Mouse (Mus musculus) urinary bladder, postnatal 10 days (tissue): Measurements from ENCODE around the gene Cdca3.
"Not testable (repeated sequence)": the region's sequence is repeated elsewhere in the genome, so short reads cannot be mapped to it uniquely, and the experiment has no call there.

Experiments
- DNase-seq: peaks from one replicate; pipeline ENCODE4 v3.0.0; 2022; ENCODE audit warnings: low spot score

Cdca3 gene

DNA sequence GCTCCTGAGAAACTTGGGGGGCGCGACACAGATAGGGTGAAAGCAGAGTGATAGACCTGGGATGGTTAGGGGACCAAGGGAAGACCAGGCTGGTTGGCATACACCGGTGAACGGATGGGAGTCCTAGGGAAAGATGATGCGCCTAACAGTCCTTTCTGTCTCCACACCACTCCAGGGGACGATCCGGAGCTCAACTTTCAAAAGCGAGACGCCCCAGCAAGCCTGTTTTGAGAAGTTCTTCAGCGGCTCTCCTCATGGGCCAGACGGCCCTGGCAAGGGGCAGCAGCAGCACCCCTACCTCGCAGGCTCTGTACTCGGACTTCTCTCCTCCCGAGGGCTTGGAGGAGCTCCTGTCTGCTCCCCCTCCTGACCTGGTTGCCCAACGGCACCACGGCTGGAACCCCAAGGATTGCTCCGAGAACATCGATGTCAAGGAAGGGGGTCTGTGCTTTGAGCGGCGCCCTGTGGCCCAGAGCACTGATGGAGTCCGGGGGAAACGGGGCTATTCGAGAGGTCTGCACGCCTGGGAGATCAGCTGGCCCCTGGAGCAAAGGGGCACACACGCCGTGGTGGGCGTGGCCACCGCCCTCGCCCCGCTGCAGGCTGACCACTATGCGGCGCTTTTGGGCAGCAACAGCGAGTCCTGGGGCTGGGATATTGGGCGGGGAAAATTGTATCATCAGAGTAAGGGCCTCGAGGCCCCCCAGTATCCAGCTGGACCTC is 20.1 kb upstream of the Cdca3 start:
- DNase-seq, result no peak

DNA sequence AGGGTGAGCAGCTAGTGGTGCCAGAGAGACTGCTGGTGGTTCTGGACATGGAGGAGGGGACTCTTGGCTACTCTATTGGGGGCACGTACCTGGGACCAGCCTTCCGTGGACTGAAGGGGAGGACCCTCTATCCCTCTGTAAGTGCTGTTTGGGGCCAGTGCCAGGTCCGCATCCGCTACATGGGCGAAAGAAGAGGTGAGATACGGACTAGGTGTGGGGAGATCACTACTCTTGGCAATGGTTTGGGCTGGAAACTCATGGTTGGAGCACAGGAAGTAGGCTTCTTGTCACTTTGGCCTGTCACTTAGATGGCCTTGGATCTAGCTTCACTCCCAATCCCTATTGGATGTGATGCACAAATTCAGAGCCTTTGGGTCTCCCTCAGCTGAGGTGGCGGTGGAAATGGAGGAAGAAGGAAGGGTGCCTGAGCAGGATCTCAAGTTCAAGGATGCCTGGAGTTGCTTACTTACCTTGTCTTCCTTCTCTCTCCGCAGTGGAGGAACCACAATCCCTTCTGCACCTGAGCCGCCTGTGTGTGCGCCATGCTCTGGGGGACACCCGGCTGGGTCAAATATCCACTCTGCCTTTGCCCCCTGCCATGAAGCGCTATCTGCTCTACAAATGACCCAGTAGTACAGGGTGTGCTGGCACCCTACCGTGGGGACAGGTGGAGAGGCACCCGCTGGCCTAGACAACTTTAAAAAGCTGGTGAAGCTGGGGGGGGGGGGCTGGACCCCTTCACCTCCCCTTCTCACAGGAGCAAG is 19.4 kb upstream of the Cdca3 start:
- DNase-seq, result no peak

DNA sequence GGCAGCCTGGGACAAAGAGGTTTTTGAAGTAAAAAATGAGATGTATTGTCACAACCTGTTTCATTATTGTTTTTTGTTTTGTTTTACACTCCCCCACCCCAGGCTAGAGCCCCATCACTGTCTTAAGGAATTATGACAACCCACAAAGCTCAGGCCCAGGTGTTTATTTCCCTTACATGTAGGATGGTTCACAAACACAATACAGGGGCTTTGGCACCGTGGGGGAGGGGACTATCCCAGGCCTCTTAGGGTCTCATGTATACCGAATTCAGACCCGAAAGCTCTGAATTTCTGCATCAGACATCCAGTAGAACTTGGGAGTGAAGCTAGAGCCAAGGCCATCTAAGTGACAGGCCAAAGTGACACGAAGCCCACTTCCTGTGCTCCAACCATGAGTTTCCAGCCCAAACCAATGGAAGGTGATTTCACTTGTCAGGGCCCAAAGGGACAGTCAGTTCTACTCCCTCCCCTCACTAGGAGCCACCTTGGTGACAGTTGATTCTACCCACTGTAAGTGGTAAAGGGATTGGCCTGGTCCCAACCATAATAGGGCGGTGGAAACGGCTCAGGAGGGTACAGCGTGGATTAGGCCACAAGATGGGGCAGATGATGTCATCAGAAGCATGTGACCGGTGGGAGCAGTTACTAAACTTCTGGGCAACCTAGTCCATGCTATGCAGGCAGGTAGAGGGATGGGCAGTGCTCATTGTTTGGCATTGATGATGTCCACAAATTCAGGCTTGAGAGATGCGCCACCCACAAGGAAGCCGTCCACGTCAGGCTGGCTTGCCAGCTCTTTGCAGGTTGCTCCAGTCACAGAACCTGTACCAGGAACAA is 18.6 kb upstream of the Cdca3 start:
- not testable (repeated sequence) for DNase-seq

DNA sequence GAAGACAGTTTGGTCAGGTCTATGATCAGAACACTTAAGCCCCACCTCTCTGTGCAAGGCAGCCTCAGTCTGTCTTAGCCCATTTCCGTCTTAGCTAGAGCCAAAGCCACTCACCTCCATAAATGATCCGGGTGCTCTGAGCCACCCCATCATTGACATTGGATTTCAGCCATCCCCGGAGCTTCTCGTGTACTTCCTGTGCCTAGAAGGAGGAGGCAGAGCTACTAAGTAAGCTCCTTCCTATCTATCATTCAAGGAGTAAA is 18.0 kb upstream of the Cdca3 start:
- DNase-seq, result no peak

DNA sequence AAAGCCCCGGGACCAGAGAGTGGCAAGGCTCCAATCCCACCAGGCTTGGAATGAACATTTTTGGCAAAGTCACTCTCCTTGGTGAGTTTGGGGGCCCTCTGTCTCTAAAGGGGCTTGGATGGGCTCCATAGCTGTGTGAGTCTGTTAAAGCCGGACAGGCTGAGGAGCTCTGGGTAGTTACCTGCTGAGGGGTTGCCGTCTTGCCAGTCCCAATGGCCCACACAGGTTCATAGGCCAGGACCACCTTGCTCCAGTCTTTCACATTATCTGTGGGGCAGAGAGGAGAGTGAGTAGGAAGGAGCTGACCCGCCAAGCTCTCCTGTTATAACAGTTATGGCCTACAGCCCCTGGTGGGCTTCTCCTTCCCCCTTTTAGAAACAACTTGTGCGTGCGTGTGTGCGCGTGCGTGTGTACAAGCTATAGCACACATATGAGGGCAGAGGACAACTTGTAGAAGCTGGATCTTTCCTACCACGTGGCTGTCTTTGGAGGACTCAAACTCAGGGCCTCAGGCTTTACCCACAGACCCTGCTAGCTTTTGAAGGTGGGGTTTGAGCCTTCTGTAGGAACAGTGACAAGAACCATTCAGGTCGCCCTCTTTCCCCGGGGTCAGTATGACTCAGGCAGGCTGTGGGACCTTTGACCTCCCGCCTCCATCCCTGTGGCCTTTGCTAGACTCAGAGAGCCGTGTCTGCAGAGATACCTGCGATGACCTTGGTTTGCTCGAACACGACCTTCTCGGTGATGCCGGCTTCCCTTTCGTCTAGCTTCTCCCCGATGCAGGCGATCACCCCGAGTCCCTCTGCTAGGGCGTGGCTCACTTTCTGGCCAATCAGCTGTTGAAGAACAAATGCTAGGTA is 17.4 kb upstream of the Cdca3 start:
- no peak for DNase-seq

DNA sequence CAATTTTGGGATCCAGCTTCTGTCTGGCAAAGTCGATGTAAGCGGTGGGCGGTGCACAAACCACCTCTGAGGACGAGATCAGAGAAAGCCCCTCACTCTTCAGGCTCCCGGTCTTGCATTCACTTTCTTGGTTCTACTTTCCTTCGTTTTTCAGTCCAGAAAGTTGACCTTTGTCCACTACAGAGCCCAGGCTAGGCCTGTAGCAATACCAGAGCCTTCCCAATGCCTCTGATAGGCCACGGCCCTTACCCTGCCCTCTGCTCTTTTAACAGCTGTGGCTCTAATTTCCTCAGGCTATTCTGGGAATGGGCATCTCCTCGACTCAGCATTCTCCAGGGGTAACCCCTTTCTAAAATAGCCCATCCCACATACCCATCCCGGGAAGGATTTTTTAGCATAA is 16.5 kb upstream of the Cdca3 start:
- no peak for DNase-seq

DNA sequence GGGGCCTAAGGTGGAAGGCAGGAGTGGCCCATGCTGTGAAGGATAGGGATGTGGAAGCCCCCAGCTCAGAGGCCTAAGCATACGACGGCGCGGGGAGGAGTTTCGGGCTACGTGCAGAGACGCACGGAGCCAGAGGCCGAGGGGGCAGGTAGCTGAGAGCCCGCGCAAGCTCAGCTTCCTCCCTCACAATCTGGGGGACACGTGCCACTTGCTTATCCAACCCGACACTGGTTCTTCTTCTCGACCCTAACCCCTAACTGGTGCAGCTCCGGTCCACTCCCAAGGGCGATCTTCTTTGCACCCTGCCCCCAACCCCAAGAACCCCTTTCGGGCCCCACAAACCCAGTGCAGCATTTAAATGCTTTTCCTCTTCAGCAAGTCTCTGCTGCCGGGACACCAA is 15.9 kb upstream of the Cdca3 start:
- no peak for DNase-seq

DNA sequence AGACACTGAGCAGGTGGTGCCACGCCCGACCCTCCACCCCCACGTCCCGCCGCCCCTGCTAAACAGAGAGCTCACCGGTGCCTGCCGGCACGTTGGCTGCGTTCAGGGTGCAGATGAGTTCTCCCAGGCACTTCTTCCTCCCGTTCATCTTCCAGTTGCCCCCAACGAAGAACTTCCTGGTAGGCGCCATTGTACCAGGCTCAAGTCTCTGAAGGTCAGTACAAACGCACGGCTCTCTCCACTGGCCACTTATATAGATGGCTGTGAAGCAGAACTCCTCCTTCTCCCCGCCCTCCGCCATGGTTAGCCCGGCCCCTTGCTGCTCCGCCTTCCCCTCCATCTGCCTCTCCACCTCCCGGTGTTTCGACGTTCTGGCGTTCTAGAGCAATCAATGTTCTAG is 15.4 kb upstream of the Cdca3 start, which contains the start of gene Tpi1:
Tpi1 (minus strand) TSS at position 364 of the 400 bp plus-strand sequence.
- DNase-seq, result peak; percentile 72

DNA sequence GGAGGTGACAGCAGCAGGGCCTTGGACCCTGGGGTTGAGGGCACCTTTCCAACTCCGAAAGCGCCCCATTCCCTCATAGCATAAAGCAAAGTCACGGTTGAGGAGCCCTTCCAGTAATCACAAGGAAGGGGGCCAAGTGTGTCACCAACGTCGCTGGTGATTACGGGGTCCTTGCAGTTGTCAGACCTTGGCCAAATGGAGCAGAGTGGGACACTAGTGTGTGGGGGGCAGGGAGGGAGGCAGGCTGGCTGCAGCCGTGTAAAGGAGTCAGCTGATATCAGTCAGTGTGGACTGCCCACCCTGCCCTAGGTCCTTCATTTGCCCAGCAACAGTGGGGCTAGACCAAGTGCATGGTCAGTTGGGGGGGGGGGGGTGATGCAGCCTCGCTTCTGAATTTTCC is 14.9 kb upstream of the Cdca3 start:
- DNase-seq, result no peak

DNA sequence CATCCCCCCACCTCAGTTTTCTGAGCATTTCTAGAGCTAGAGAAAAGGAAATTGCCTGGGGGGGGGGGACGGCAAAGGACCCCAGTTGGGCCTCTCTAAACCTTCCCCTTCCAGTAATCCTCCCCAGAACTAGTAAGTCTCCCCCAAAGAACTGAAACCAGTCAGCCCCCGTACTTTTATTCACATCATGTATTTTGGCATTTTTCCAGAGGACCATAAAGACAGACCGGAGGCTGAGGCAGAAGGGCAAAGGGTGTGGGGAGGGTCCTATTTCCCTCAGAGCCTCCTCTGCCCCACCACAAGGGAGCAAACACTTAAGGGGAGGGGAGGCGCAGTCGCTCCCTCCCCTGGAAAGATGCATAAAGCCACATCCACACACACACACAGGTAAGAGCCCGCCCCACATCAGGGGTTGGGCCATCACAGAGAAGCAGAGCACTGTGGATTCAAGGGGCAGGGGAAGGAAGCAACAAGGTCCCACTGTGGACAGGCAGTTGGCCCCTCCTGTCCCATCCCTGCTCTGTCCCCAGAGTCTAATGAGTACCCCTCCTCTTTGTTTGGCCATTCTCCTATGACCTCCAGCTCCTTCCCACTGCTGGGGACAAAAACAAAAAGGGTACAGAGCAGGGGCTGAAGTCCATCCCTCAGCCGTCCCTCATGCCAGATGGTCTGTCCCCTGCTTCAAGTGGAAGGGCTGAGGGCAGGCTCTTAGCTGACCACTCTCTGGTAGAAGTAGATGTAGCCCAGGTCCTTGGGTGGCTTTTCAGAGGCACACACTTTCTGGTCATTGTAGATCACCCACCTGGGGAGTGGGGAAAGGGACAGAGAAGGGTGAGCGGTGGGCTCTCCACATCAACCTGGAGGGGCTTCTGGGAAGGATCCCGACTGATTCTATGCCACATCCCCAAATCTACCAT is 14.2 kb upstream of the Cdca3 start:
- DNase-seq, result no peak

DNA sequence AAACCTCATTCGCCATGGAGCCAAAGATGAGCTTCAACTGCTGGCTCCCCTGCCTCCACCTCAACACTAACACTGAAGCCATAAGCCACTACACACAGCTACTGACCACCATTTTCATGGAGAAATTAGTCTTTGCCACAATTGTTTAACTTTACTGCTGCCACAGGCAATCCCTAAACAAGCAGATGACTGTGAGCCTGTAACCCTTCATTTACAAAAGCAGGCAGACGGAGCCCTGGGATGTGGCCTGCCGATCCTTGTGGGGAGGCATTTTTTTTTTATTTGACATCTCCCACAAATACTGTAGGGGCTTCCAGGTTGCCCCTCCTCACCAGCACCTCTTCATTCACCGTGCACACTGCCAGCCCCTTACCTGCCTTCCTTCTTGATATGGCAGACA is 12.7 kb upstream of the Cdca3 start:
- no peak for DNase-seq

DNA sequence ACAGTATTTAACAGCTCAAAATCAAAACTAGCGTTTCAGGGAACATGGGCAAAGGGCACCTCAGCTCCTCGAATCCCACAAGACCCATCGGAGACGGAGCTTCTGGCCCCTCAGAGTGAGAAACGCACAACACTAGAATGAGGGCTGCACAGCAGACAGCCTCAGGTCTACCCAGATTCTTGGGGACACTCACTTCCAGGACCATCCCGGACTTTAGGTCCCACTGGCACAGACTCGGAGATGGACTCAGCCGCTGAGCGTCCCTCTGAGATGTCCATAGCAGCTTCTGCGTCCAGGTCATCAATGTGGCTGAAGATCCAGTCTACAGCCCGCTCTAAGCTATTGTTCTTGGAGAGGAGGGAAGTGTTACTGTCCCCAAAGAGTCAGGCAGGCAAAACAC is 12.2 kb upstream of the Cdca3 start:
- DNase-seq, result no peak

DNA sequence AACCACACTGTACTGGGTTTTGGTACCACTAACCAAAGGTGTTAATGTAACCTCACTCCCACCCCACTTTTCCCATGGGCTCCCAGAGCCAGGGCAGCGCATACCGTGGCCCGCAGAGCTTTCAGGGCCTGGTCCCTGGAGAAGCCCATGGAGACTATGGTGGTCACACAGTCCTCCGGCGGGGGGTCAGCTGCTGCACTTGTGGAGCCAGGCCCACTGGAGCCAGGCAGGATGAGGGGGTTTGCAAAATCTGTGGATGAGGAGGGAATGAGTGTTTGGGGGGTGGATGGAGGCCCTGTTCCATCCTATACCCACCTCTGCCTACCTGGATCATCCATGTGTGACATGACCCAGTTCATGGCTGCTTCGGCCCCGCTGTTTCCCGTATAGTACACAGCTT is 11.8 kb upstream of the Cdca3 start:
- no peak for DNase-seq

DNA sequence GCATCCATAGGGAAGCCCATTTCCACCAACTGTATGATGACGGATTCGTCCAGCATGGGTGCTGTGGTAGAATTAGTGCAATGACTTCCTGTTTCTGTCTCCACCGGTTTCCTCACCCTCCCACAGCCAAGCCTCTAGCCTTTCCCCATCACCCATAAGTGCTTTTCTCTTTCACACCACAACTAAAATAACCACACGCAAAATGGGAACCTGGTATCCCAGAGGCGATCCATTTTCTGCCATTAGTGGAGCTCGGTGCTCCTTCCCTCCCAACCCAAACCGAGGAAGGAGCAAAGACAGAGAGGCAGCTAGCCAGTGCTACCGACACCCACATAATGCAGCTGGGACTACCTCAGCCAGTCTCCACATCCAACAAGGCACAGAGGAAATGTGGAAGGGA is 11.4 kb upstream of the Cdca3 start:
- no peak for DNase-seq

DNA sequence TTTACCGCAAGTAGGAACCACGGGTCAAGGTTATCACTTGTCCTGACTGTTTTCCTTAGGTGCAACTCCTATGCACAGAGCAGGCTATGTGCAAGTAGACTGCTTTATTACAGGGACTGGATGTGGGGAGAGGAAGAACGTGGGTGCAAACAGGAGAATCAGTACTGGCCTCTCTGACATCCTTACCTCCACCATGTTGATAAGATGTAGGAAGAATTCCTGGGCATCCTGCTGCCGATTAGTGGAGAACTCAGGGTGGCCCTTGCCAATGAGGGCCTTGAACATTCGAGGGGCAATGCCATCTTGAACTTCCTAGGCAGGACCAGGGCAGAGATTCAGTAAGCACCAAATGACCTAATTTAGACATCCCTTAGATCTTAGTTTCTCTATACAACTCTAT is 8.5 kb upstream of the Cdca3 start:
- no peak for DNase-seq

DNA sequence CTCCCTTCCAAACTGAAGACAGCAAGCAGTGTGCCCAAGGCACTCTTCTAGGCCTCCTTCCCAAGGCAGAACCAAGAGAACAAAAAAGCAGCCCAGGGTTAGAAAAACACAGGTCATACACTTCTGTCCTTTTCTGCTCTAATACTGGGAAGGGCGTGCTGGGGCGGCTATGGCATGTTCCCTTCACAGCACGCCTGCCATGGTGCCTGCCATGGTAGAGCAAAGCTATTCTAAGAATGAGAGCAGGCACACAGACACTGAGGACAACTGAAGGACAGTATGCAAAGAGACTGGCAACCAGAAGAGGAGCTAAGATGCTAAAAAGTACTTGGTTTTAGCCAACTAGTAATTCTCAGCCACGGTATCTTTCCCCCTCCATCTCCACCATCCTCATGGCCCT is 7.3 kb upstream of the Cdca3 start:
- no peak for DNase-seq

DNA sequence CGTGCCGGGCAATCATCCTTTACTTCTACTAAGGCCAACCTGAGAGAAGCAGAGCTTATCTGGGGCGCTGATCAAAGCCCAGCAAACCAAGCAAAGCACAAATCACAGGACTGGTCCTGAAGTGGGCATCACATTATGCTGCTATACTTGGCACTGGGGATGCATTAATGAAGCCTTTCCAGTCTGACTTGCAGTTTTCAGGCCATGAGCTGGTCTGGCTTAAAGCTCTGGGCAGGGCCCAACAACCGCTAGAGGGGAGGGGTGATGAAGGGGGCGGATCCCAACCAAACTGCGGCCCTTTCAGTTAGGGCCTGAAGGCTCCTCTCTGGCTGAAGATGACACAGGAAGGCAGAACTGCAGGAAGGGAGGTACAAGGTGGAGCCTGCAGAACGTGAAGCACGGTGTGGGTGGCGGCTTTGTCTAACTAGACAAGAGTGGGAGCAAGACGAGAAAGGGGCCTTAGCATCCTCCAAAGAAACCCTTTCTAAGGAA is 1.2 kb upstream of the Cdca3 start:
- DNase-seq, result no peak

DNA sequence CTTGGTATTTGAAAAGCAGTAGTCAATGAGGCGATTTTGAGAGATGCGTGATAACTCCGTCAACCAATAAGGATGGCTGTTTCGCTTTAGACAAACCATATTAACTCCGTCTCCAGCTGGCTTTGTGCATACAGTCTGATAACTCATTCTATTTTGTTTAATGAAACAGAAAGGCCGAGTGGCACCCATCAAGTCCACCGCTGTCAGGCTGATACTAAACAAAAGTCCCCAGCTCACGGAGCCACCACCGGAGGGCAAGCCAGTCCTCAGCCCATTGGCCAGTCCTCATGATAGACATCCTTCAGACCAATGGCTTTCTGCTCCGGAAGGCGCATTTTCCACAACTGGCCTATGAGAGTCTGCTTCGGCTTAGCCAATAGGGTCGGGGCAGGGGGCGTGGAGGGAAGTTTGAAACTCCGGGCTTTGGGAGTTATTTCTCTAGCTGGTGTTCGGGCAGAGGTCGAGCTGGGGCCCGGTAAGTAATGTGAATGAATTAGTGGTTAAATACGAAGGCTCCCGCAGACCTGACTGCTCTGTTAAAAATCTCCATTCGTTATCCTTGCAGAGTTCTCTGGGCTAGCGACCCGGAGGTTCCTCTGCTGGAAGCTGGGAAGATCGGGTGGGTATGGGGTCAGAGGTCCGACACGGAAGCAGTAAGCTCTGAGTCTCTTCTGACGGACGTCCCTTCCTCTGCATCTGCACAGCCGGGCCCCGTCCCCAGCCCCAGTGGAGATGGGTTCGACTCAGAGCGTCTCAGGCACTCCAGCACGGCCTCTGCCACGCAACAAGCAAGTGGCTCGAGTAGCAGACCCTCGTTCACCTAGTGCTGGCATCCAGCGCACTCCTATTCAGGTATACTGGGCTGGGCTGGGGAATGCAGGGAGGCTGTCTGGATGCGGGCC is 703 bp downstream of the Cdca3 start:
- DNase-seq, result peak; percentile 68

DNA sequence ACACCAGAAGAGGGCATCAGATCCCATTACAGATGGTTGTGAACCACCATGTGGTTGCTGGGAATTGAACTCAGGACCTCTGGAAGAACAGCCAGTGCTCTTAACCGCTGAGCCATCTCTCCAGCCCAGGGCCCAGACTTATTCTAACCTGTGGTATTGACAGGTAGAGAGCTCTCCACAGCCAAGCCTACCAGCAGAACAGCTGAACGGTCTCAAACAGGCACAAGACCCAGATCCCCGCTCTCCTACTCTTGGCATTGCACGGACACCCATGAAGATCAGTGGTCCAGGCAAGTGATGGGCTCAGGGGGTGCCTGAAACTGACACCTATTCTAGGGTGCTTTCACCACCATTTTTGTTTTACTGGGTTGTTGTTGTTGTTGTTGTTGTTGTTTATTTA is 1.9 kb downstream of the Cdca3 start:
- not testable (repeated sequence) for DNase-seq

DNA sequence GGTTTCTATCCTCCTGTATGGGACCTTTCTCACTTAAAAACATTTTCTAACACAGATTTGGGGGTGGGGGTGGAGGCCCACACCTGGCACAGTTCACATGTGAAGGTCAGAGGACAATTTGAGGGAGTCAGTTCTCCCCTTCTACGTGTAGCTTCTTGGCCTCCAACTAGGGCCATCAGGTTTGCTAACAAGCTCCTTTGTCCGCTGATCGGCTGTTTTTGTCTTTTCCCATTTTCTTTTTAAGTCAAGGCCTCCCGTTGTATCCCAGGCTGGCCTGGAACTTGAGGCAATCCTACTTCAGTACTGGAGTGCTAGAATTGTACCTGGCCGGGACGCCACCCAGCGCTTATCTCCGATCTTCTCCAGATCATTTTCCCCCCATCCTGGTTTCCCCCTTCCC is 2.3 kb downstream of the Cdca3 start:
- no peak for DNase-seq
